In the genomic region with DNA sequence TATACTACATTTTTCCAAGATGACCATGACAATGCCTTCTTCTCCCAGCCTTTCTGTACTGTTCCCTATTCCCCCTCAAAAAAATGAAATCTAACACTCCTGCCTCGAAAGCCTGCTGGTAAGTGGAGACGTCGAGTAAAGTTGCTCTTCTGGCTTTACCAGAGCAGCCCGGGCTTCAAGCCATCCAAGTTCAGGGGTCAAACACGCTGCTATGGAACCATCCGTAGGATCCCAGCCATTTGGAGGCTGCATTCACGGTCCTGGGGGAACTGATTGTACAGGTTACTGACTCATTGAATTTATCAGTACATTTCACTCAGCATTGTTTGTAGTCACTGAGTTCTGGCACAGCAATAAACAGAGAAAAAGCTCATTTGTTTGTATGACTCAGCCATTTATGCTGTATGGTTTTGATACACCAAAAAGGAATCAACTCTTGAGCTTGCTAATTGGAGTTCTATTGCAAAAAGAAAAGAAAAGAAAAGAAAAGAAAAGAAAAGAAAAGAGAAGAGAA, we compare ENCODE assay signal across 24 mouse cellular contexts.
DNase-seq lines count a peak whose midpoint lies in the region; ATAC-seq lines count a peak whose summit lies in the region.
"Had no signal": no experiment of that assay in that cellular context is flagged by ENCODE, and none has a peak within 500 bp of the region (broad histone marks: within the 10 kb centered on the region; RNA-seq: fewer than 3 reads in every experiment).

No protein-coding gene starts in this region.

- H3K27me3 ChIP-seq in kidney, embryonic 14.5 days (ENCODE audit: control insufficient read depth, insufficient read depth, low read length), result no peaks in the 10 kb centered on the region
- H3K27me3 ChIP-seq: embryonic facial prominence, embryonic 15.5 days; limb, embryonic 12.5 days; liver, embryonic 12.5 days; neural tube, embryonic 12.5 days had no signal

- H3K4me1 ChIP-seq in kidney, embryonic 14.5 days (ENCODE audit: control insufficient read depth, insufficient read depth, low read length), result 0 out of 2 replicates have a peak, but pooled peaks cover 18% of the 10 kb centered on the region
- H3K4me1 ChIP-seq: embryonic facial prominence, embryonic 15.5 days; liver, embryonic 12.5 days; neural tube, embryonic 12.5 days had no signal

- WGBS in kidney, embryonic 14.5 days, result 38% methylated on average over 7 of the region's 7 CpGs

- no peak overlapping the region for H3K4me3 ChIP-seq in kidney, embryonic 14.5 days (ENCODE audit: low read length)
- H3K4me3 ChIP-seq: embryonic facial prominence, embryonic 15.5 days; limb, embryonic 12.5 days; liver, embryonic 12.5 days; neural tube, embryonic 12.5 days had no signal

- no peak overlapping the region for H3K9ac ChIP-seq in kidney, embryonic 14.5 days (ENCODE audit: low read depth, low read length)
- H3K9ac ChIP-seq: embryonic facial prominence, embryonic 15.5 days; limb, embryonic 12.5 days; liver, embryonic 12.5 days; neural tube, embryonic 12.5 days had no signal

- H3K9me3 ChIP-seq in kidney, embryonic 14.5 days (ENCODE audit: control insufficient read depth, low read length), result no peaks in the 10 kb centered on the region
- H3K9me3 ChIP-seq: embryonic facial prominence, embryonic 15.5 days; limb, embryonic 12.5 days; liver, embryonic 12.5 days; neural tube, embryonic 12.5 days had no signal

- no peak overlapping the region for H3K4me2 ChIP-seq in kidney, embryonic 14.5 days (replicated peaks; ENCODE audit: low read depth, low read length)
- H3K4me2 ChIP-seq: embryonic facial prominence, embryonic 15.5 days; limb, embryonic 12.5 days; liver, embryonic 12.5 days; midbrain, embryonic 11.5 days; neural tube, embryonic 12.5 days had no signal

- peak; percentile 3 for DNase-seq in adrenal gland, postnatal 10 days
- no peak for DNase-seq in adrenal gland, postnatal 4 days (ENCODE audit: low spot score in 2 of 2)
- DNase-seq in kidney, postnatal 14 days, result peak; percentile 12
- peak; percentile 59 for DNase-seq in NIH3T3 (ENCODE audit: low read depth)
- peak; percentile 23 for DNase-seq in ovary, postnatal 14 days (ENCODE audit: low spot score)
- no peak for DNase-seq in layer of hippocampus, postnatal 36 days
- DNase-seq: cerebellum, adult 9-10 months; heart, adult 11 months; heart, postnatal 36 days; kidney, adult 11 months; layer of hippocampus, adult 9-11 months; lung, adult 2 months; right cerebral cortex, postnatal 25 days; thymus, postnatal 25 days had no signal

- no peak overlapping the region for H3K27ac ChIP-seq in kidney, embryonic 14.5 days (ENCODE audit: low read depth, low read length)
- H3K27ac ChIP-seq: embryonic facial prominence, embryonic 15.5 days; limb, embryonic 12.5 days; liver, embryonic 12.5 days; macrophage; neural tube, embryonic 12.5 days had no signal

- no peaks in the 10 kb centered on the region for H3K36me3 ChIP-seq in kidney, embryonic 14.5 days (ENCODE audit: control insufficient read depth, insufficient read depth, low read length)
- H3K36me3 ChIP-seq: embryonic facial prominence, embryonic 15.5 days; limb, embryonic 12.5 days; liver, embryonic 12.5 days; neural tube, embryonic 12.5 days had no signal

- ATAC-seq in kidney, embryonic 14.5 days (ENCODE audit: low FRiP score, low TSS enrichment), result no peak
- no peak for ATAC-seq in activated CD4-positive, CD25-positive, alpha-beta regulatory T cell, adult 4 months
- ATAC-seq: CD4-positive, CD25-positive, alpha-beta regulatory T cell, adult 4 months; hindbrain, embryonic 16.5 days; liver, embryonic 12.5 days had no signal

Comparison
In these comparisons a context has a peak if more than half of its experiments do, and no peak if none do; other contexts are left out.
1. DNase-seq: peak in adrenal gland, postnatal 10 days (single experiment), kidney, postnatal 14 days (single experiment), NIH3T3 (single experiment) and ovary, postnatal 14 days (single experiment); none in adrenal gland, postnatal 4 days (0 of 2) and layer of hippocampus, postnatal 36 days (0 of 2).